Mouse (Mus musculus) lung, postnatal 10 days (tissue): ENCODE measurements around the gene Actrt2.

ENCODE experiments used
- DNase-seq: peaks from one replicate; pipeline ENCODE4 v3.0.0; 2021

Actrt2 gene

DNA sequence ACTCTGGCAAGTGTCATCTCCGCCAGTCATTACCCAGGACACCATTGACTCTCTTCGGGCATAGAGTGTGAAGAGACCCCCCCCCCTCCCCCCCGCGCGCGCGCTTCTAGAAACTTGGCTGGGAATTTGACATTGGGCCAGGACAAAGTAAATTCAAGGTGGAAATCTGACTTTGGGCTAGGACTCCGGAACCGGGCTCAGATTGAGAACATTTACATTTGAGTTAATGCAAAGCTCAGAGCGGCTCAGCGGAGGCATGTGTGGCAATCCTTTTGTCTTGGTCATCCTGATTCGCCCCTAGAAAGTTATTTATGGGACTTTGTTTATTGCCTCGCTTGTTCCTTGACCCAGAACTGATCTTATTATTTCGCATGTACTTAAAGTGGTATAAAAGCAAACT lies 14.6 kb upstream of the Actrt2 start:
- DNase-seq: no peak

GRCm38 (mm10) chr4:154675441-154676000 lies 7.9 kb upstream of the Actrt2 start:
- no peak for DNase-seq

GRCm38 (mm10) chr4:154674966-154675365 lies 7.3 kb upstream of the Actrt2 start:
- DNase-seq: no peak

DNA sequence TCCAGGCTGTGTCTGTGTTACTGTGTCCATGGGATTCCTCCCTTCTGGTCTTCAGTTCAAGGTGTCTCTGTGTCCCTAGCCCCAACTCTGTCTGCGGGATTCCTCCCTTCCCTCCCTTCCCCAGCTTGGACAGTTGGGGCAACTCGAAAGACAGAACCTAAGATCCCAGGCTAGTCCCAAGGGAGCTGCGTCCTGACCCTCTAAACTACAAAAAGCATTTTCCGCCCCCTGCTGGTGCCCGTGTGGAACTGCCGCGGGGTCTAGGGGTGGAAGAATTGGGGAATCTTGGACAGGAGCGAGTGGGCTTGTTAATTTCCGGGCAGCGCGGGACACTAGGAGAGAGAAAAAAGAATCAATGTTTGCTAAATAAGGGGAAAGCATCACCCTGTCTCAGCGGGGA lies 6.9 kb upstream of the Actrt2 start:
- peak; percentile 73 for DNase-seq

- DNase-seq: no peak
Observed at GRCm38 (mm10) chr4:154673986-154674385, 6.3 kb upstream of the Actrt2 start.

DNA sequence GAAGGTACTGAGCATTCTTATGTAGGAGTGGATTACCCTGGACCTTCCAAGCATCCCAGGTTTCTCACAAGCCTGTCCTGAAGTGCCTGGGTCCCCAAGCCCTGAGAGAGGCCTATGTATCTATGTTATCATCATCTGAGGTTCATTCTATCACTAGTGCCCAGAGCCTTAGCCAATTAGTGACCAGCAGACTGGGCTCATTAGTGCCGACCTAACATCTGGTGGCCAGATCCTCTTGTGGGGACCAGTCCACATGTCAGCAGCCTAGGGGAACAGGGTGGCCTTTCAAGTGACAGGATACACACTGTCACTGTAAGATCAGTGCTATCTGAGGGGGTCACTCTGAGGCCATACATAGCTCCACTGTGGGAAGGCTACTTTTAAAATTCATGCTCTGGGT lies 4.4 kb upstream of the Actrt2 start:
- DNase-seq: no peak

- no peak for DNase-seq
Observed at GRCm38 (mm10) chr4:154671232-154671912, 3.7 kb upstream of the Actrt2 start.

GRCm38 (mm10) chr4:154662681-154663215 lies 4.9 kb downstream of the Actrt2 start:
- DNase-seq: no peak

- DNase-seq: no peak
Observed at GRCm38 (mm10) chr4:154661256-154661655, 6.4 kb downstream of the Actrt2 start.

DNA sequence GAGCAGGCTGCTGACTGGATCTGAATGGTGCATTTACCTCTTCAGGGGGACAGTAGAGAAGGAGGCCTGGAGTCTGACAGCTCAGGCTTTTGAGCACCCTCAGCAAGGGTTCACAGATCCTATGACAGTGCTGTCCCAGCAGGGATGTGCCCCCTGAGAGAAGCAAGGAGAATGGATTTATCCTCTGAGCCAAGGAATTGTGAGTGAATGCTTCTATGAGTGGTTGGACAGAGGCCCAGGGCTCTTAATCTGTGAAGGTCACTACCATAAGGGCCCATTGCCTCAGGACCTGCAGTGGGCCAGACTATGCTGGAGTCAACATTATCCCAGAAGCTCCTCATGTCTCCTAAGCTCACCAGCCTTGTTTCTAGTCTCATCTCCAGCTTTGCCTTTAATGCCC lies 7.6 kb downstream of the Actrt2 start:
- no peak for DNase-seq

- DNase-seq: peak; percentile 54
Observed at GRCm38 (mm10) chr4:154655134-154655910, 12.3 kb downstream of the Actrt2 start.

DNA sequence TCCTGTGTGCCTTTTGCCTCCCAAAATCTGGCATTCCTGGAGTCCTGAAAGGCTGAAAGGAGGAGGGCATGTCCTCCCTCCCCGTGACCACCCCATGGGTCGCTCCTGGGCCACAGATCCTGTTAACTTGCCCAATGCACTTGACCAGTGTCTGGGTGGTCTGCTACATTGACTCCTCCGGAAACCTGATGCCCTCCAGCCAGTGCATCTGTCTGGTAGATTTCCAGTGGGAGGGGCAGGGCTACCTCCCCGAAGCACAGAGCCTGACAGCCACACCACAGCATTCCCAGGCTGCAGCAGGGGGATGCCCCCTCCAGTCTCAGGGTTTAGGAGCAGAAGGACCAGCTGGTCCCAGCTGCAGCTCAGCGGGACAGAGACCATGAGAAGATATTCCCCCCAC lies 15.2 kb downstream of the Actrt2 start:
- no peak for DNase-seq

GRCm38 (mm10) chr4:154649083-154649747 lies 18.5 kb downstream of the Actrt2 start:
- no peak for DNase-seq

GRCm38 (mm10) chr4:154642496-154642895 lies 25.2 kb downstream of the Actrt2 start:
- no peak for DNase-seq

GRCm38 (mm10) chr4:154641296-154642110 lies 26.2 kb downstream of the Actrt2 start:
- no peak for DNase-seq

DNA sequence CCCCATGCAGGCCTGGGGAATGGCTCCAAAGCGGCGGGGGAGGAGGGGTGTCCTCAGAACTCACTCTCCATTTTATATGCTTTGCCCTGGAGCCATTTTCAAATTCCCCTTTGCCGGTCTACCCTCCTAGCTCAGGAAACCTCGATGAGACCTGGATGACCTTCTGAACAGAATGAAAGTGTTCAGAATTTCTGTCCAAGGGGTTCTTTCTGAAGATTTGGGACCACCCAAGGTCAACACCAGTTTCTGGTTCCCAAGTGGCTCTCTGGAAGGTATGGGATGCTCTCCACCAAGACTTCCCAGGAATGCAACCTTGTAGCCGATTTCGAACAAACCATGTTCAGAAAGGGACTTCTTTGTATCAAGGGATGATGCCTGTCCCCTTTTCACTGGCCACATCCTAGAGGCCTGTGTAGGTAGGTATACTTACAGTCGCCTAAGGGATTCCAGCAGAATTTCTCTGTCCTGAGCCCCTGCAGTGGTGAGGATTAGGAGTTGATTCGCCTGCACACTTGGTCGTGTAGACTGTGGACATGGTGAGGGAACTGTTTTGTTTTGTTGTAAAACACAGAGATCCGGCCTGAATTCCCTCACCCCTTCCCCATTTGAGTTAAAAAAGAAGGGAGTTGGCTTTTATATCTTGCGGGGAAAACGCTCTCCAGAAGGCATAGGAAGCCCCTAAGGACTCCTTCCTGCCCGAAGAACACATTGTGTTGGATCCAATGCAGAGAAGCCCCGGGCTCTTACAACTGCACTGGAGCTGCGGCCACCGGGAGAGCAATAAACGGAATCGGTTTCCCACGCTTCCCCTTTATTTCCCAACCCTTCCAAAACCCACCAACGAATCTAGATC lies 27.0 kb downstream of the Actrt2 start:
- DNase-seq: no peak

- no peak for DNase-seq
Observed at GRCm38 (mm10) chr4:154639591-154640442, 27.9 kb downstream of the Actrt2 start.

DNA sequence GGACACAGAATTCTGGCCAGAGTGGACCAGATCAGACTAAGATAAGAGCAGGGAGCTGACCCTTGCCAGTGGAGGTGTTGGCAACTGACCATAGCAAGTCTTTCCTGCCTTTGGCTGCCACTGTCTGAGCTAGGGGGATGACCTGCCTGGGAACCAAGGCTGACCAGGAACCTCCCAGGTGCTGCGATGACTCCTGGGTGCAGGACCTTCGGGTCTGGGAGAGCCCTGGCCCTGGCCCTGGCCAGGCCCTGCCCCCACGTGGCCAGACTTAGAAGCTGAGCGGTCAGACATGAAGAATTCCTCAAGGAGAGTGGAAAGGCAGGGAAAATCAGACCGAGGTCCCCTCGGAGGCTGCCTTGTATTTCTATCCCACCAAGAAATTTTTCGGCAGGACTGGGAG lies 28.5 kb downstream of the Actrt2 start:
- DNase-seq: peak; percentile 57

GRCm38 (mm10) chr4:154638320-154638886 lies 29.3 kb downstream of the Actrt2 start:
- no peak for DNase-seq
